Mouse (Mus musculus) heart, postnatal 4 days (tissue): ENCODE results near the gene Fastkd3. TPM values are rescaled to one million over a fixed set of nuclear protein-coding genes. Genes with fewer than 3 reads are reported as not detected.

Experiments
- DNase-seq: peaks from one replicate; pipeline ENCODE4 v3.0.0; 2021
- total RNA-seq, 2 experiments: library from RNA; stranded (reverse); gene quantifications; 2 replicates each; pipeline ENCODE4 v1.2.3; 2021

Fastkd3 gene
- total RNA-seq, 2 experiments from 2014 or later, result 10.2 to 12.3 TPM

DNA sequence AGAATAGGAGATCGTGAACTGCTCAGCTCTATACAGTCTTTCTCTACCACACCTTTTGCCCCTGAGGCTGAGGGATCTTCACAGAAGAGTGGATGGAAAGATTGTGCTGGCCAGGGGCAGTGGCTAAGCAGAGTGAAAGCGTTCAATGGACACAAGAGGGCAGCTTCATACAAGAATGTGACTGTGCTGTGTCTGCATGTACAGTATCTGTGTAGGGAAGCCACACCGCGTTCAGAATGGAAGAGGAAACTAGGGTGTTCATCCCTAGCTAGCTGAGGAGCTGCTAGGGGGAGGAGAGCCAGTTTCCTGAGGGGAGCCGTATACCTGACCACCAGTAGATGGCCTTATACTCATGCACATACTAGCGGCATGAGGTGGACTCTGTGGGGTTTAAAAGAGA, 40.8 kb downstream of the Fastkd3 start:
- no peak for DNase-seq

- DNase-seq, result no peak
Observed at GRCm38 (mm10) chr13:68627041-68627440, 45.0 kb downstream of the Fastkd3 start.

Other genes with a start within 250 kb of the Fastkd3 start
- gene Mtrr, start 85 bp upstream of the Fastkd3 start, total RNA-seq, result 10 to 100 TPM; 16.0 to 16.9 TPM
- not detected for gene 1700001L19Rik, start 15.2 kb downstream of the Fastkd3 start, total RNA-seq